Mouse (Mus musculus): ENCODE measurements at regions not wholly inside any gene's neighbourhood (a gene's known extent, or its start where the extent isn't known, plus 50 kb on each side); places are given as distances from the start of the nearest gene placed in this dataset.

DNA sequence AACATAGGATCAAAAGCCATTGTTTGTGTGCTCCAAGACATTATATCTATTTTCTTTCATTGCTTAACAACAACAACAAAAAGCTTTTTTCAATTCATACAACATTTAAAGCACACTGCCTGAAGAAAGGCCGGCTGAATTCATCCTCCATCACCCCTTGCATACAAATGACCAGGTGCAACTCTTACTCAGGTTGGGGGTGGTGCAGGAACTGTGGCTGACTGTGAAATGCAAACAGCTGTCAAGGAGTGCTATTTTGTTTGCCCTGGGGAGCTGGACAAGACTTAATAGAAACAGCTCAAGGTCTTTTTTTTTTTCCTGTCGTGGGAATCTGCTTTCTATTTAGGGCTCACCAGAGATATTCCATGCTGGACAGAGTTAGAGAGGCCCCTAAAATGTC, 406.6 kb upstream of the Cldn34d start:
- DNase-seq (ENCODE audit: low read depth, low spot score), result no peak

DNA sequence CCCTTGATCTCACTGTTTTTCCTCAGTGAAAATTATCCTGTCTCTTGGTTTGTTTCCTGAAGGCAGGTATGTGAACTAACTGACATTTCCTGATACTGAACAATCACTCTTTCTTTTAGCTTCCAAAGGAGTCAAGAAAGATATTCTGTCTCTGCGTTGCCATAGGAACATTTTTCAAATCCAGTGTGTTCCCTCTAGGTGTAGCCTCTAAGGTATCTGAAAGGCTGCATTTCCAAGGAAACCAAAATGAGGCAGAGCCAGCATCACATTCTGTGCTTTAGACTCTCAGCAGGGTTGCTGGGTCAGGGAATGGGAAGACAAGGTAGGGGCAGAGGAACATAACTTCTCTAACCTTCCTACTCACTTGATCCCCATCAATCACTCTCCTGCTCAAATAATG, 411.2 kb upstream of the Cldn34d start:
- DNase-seq (ENCODE audit: low read depth, low spot score), result no peak

DNA sequence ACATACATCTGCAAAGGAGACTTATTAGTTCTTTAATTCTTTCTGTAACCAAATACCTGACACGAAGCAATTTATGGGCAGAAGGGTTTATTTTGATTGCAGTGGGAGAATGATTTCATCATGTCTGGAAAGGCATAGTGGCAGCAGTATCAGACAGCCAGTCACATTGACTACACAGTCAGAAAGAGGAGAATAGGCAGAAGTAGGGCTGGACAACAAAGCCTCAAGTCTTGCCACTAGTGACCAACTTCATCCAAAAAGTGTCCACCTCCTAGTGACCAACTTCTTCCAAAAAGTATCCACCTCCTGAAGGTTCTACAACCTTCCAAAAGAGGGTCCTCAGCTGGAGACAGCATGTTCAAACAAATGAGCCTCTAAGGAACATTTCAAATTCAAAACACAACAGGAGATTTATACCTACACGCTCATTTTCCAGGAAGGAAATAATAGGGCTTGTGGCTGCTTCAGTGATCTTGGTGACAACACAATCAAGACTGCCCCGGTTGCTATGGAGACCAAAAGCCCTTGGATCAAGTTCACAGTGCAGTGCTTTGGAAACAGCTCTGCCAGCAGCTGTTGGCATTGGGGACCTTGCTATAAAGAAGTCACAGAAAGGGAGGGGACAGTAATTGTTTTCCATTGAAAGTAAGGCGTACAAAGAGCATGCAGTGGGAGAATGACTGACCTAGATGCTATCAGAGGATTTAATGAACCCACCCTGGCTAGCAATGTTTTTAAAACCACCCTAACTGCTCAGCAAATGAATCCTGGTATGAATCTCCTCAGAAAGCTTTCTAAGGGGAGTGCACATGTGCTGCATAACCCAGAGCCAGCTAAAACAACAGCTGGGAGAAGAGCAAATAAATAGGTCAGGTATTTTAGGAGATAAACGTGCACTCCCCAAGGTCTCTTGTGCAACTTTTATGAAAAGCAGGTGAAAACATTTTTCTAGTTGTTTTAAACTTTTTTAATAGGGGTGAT, 448.0 kb upstream of the Cldn34d start:
- peak; percentile 16 for DNase-seq (ENCODE audit: low read depth, low spot score)

DNA sequence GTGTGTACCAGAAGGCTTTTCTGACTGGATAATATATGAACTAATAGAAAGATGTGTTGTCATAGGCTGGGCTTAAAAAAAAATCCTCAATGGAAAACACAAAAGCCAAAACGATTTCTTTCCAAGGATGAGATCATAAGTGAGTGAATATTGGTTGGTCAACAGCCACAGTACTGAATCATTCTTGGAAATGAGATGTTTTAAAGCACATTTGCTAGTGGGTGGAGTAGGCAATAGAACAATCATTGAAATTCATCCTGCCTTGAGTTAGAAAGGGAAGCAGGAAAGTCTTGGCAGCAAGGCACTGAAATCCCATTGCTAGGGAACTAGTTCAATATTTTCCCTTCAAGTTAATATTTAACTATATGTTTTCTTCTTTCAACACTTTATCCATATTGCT, 449.3 kb upstream of the Cldn34d start:
- DNase-seq (ENCODE audit: low read depth, low spot score), result no peak

DNA sequence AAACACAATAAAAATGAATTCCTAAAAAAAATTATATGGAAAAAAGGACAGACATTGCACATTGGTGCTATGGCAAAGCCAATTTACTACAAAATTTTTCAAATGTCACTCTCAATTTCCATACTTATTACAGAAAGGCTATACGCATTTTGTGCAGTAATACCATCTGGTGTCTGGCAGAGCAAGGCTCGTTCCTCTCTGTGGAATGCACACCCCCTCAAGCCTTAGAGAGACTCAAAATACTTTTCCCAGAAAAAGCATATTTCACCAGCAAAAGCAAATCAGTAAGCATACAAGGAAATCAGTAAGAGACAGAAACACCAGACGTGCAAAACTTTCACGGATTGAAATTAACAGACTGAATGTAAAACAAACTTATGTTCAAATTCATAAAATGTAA, 431.0 kb upstream of the Tbl1x start:
- DNase-seq (ENCODE audit: low read depth, low spot score), result no peak

GRCm38 (mm10) chrX:77082716-77083115, 428.1 kb upstream of the Tbl1x start:
- no peak for DNase-seq (ENCODE audit: low read depth, low spot score)

- no peak for DNase-seq (ENCODE audit: low read depth, low spot score)
These were observed 389.1 kb upstream of the Tbl1x start for GRCm38 (mm10) chrX:77121761-77122160.
